Mouse (Mus musculus): ENCODE measurements around the gene Ryr3.

- TF ChIP-seq CTCF (IDR thresholded peaks at IDR 0.05; ENCODE audit: low read depth) (no peak), EP300 (optimal IDR thresholded peaks at IDR 0.05) (no peak)
Observed at GRCm38 (mm10) chr2:113238871-113239270, 22.0 kb upstream of the Ryr3 start.
